Mouse (Mus musculus) small intestine, adult 2 months (tissue): ENCODE data around the gene U2surp. TPM values are rescaled to one million over a fixed set of nuclear protein-coding genes. Genes with fewer than 3 reads are reported as not detected.
A peak's percentile ranks its signal among the peaks of the same experiment; 100 is the strongest.

ENCODE experiments used
- H3K27ac ChIP-seq: fragments of 200-500 bp; 2 replicates; pipeline ENCODE4 v1.5.1; 2012; ENCODE audit warnings: low read depth, low read length, control low read depth, inconsistent platforms; ENCODE audit not compliant: insufficient read depth
- H3K27me3 ChIP-seq: fragments of 200-500 bp; 2 replicates; pipeline ENCODE4 v1.6.1; 2012; ENCODE audit warnings: mild to moderate bottlenecking, moderate library complexity, low read length, inconsistent platforms; ENCODE audit not compliant: control insufficient read depth, insufficient read depth
- H3K36me3 ChIP-seq: fragments of 200-500 bp; 2 replicates; pipeline ENCODE4 v1.6.1; 2012; ENCODE audit warnings: mild to moderate bottlenecking, low read length, control low read depth, inconsistent platforms; ENCODE audit not compliant: control insufficient read depth, insufficient read depth
- H3K4me1 ChIP-seq: fragments of 200-500 bp; 2 replicates; pipeline ENCODE4 v1.6.1; 2012; ENCODE audit warnings: low read length, inconsistent platforms, mixed read lengths; ENCODE audit not compliant: control insufficient read depth, insufficient read depth, insufficient read length
- H3K4me3 ChIP-seq: fragments of 200-500 bp; 2 replicates; pipeline ENCODE4 v1.5.1; 2012; ENCODE audit warnings: low read depth, mild to moderate bottlenecking, control low read depth, inconsistent platforms, low read length, moderate library complexity
- CTCF ChIP-seq: fragments of 200-500 bp; IDR thresholded peaks from 2 replicates; pipeline ENCODE4 v1.5.1; 2012; ENCODE audit warnings: low read depth, mild to moderate bottlenecking, control low read depth, inconsistent platforms, low read length, moderate library complexity, mixed read lengths; ENCODE audit not compliant: insufficient replicate concordance, insufficient read length; ENCODE audit errors: extremely low read depth
- POLR2A ChIP-seq: fragments of 200-500 bp; IDR thresholded peaks from 2 replicates; pipeline ENCODE4 v1.6.1; 2012; ENCODE audit warnings: low read depth, mild to moderate bottlenecking, control low read depth, inconsistent platforms, low read length, moderate library complexity
- WGBS: fragments of 180-500 bp; shearing (Covaris S2); methylation state at CpG from one replicate; pipeline ENCODE4 v1.1.7; 2018; 5-methylcytosine and 5-hydroxymethylcytosine counted together
- polyA plus RNA-seq: library from polyadenylated mRNA; depleted of rRNA; stranded (reverse); fragments of >200 nt; gene quantifications from 2 replicates; pipeline ENCODE4 v1.2.3, GENCODE M21; 2012; rRNA removed

U2surp gene
- polyA plus RNA-seq, 1 experiment, result 0.67 TPM

- H3K36me3 ChIP-seq, result no peaks in the 10 kb centered on the region
- no peak overlapping the region for H3K27ac ChIP-seq
- TF ChIP-seq CTCF (no peak), POLR2A (no peak)
- no peak overlapping the region for H3K4me3 ChIP-seq
- 84% methylated on average over 4 of the region's 4 CpGs for WGBS
- H3K27me3 ChIP-seq, result peaks cover 8% of the 10 kb centered on the region
- 0 out of 2 replicates have a peak, but pooled peaks cover 3% of the 10 kb centered on the region for H3K4me1 ChIP-seq
Measured at GRCm38 (mm10) chr9:95412047-95412446, 99.7 kb downstream of the U2surp start.

- TF ChIP-seq CTCF (no peak), POLR2A (no peak; the same call in 1 of the 2 replicates)
- peak overlapping the region; percentile 57 for H3K27ac ChIP-seq
- H3K36me3 ChIP-seq, result no peaks in the 10 kb centered on the region
- H3K4me1 ChIP-seq, result peaks cover 16% of the 10 kb centered on the region
- peaks cover 31% of the 10 kb centered on the region for H3K27me3 ChIP-seq
- H3K4me3 ChIP-seq, result peak overlapping the region; percentile 78
- WGBS, result 1% methylated on average over 24 of the region's 24 CpGs
Measured at GRCm38 (mm10) chr9:95407586-95408220, 104.1 kb downstream of the U2surp start.

Other genes starting within 250 kb of the U2surp start
- gene Chst2, start 105.3 kb downstream of the U2surp start, polyA plus RNA-seq, result 1.6 and 6.4 TPM in 2 replicates
- 0.44 and 1.5 TPM in 2 replicates for gene Paqr9, start 47.7 kb upstream of the U2surp start, polyA plus RNA-seq
- gene Pcolce2, start 125.6 kb upstream of the U2surp start, polyA plus RNA-seq, result 0.06 and 0.18 TPM in 2 replicates
- gene Trpc1, start 238.4 kb upstream of the U2surp start, polyA plus RNA-seq, result 1.7 and 2.2 TPM in 2 replicates